Mouse (Mus musculus): ENCODE results near the gene Cdh23. TPM values are rescaled to one million over a fixed set of nuclear protein-coding genes. Genes with fewer than 3 reads are reported as not detected.

The Cdh23 gene
- polyA plus RNA-seq, 1 experiment from 2014 or later = 0.72 TPM

DNA sequence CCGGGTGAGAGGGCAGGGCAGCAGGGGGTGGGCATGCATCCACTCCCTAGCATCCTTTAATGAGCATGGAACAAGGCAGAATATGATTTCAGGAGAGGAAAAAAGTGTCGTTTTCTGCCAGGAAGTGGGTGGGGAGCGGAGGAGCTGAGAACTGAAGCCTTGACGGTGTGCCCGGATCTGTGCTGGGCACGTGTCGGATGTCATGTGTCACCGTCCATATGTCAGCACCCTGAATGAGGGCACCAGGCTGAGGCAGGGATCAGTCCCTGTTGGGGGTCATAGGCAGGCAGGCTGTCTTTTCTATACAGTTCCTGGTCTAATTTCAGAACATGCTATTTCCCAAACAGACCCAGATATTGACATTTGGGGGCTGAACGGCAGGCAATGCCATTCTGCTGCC lies 61.9 kb downstream of the Cdh23 start:
- Histone ChIP-seq H3K4me2 (no peak overlapping the region), H3K9ac (no peak overlapping the region), H3K27me3 (no peaks in the 10 kb centered on the region), H3K4me3 (no peak overlapping the region), H3K36me3 (no peaks in the 10 kb centered on the region; the same call in 1 of the 2 replicates), H3K9me3 (peaks cover 9% of the 10 kb centered on the region), H3K4me1 (0 out of 2 replicates have a peak, but pooled peaks cover 3% of the 10 kb centered on the region), H3K27ac (no peak overlapping the region)
- WGBS = 74% methylated on average over 9 of the region's 9 CpGs
- ATAC-seq (ENCODE audit: insufficient number of reproducible peaks, insufficient read depth, low FRiP score, low TSS enrichment, low read depth) = no peak

DNA sequence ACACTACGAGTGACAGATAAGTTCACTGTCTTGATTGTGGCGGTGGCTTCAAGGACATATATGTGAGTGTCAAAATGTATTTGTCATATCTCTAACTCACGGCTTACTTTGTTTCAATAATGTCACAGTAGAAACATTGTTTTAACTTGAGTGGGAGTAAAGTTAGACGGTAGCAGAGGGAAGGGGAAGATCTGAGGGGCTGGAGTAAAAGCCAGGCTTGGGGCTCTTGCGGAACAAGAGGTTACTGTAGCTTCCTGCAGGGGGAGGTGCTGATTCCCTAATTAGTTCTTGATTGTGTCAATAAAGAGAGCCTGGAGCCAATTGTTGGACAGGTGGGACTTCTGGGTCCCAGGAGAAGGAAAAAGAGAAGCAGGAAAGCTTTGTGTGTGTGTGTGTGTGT lies 70.2 kb downstream of the Cdh23 start:
- Histone ChIP-seq H3K9ac (no peak overlapping the region), H3K36me3 (no peaks in the 10 kb centered on the region; the same call in 1 of the 2 replicates), H3K4me3 (no peak overlapping the region), H3K9me3 (peaks cover 18% of the 10 kb centered on the region), H3K27me3 (no peaks in the 10 kb centered on the region), H3K4me1 (no peaks in the 10 kb centered on the region), H3K4me2 (no peak overlapping the region), H3K27ac (no peak overlapping the region)
- WGBS = 65% methylated on average over 5 of the region's 5 CpGs
- no peak for ATAC-seq (ENCODE audit: insufficient number of reproducible peaks, insufficient read depth, low FRiP score, low TSS enrichment, low read depth)

DNA sequence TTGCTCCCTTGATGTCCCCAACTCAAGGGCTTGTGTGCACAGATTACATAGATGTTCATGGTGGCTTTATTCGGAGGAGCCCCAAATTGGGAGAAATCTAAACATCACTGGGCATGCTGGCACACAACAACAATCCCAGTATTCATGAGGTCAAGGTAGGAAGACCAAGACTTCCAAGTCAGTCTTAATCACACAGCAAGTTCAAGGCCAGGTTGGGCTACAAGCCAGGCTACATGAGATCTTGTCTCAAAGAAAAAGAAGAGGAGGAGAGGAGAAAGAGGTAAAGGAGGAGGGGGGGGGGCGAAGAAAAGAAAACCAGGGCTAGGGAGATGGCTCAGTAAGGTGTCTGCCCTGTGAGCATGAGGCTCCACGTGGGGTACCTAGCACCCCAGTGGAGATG lies 70.8 kb downstream of the Cdh23 start:
- WGBS = 88% methylated on average over 3 of the region's 3 CpGs
- Histone ChIP-seq H3K4me2 (no peak overlapping the region), H3K4me3 (no peak overlapping the region), H3K27ac (no peak overlapping the region), H3K9ac (no peak overlapping the region), H3K27me3 (no peaks in the 10 kb centered on the region), H3K9me3 (peaks cover 18% of the 10 kb centered on the region), H3K36me3 (no peaks in the 10 kb centered on the region; the same call in 1 of the 2 replicates), H3K4me1 (no peaks in the 10 kb centered on the region)
- ATAC-seq (ENCODE audit: insufficient number of reproducible peaks, insufficient read depth, low FRiP score, low TSS enrichment, low read depth) = no peak

DNA sequence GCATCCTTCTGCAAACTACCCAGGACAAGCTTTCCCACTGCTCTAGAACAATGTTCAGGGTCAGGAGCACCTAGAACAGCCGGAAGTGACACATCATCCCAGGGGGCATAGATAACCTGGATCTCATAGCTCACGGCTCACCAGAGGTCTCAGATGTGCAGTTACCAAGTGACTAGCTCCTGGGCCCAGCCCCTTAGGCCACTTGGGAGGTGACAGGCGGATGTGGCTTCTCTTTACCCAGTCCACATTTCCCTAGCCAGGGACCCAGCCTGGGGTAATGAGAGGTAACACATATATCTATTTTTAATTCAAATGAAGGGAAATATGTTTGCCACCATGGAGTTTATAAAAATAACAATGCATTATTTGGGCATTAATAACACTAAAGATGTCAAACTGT lies 71.3 kb downstream of the Cdh23 start:
- ATAC-seq (ENCODE audit: insufficient number of reproducible peaks, insufficient read depth, low FRiP score, low TSS enrichment, low read depth) = no peak
- Histone ChIP-seq H3K36me3 (no peaks in the 10 kb centered on the region; the same call in 1 of the 2 replicates), H3K4me3 (no peak overlapping the region), H3K27me3 (no peaks in the 10 kb centered on the region), H3K27ac (no peak overlapping the region), H3K4me2 (no peak overlapping the region), H3K4me1 (no peaks in the 10 kb centered on the region), H3K9ac (no peak overlapping the region), H3K9me3 (peaks cover 15% of the 10 kb centered on the region)
- 41% methylated on average over 3 of the region's 3 CpGs for WGBS

DNA sequence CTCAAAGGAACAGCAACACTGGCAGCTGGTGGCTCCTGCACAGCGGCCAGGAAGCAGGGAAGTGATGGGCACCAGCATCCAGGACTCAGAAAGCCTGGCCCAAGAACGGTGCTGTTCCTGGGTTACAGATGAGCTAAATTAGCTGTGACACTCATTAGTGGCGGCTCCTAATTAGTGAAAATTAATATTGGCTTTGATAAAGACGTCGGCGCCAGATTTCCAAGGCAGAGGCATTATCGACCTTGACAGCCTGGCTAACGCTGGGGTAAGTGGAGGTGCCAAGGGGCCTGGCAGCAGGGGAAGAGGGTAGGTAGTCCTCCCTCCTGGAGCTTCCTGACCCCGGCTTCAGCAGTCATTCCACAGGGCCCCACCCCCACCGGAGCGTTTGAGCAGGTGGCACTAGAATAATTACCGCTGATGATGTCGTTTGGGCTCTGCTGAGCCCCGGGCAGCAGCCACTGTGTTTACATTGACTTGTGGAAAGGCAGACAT lies 72.0 kb downstream of the Cdh23 start:
- Histone ChIP-seq H3K27me3 (no peaks in the 10 kb centered on the region), H3K9ac (no peak overlapping the region), H3K4me3 (no peak overlapping the region), H3K4me2 (no peak overlapping the region), H3K36me3 (no peaks in the 10 kb centered on the region; the same call in 1 of the 2 replicates), H3K4me1 (no peaks in the 10 kb centered on the region), H3K9me3 (peaks cover 8% of the 10 kb centered on the region), H3K27ac (no peak overlapping the region)
- ATAC-seq (ENCODE audit: insufficient number of reproducible peaks, insufficient read depth, low FRiP score, low TSS enrichment, low read depth) = no peak
- WGBS = 57% methylated on average over 14 of the region's 14 CpGs

DNA sequence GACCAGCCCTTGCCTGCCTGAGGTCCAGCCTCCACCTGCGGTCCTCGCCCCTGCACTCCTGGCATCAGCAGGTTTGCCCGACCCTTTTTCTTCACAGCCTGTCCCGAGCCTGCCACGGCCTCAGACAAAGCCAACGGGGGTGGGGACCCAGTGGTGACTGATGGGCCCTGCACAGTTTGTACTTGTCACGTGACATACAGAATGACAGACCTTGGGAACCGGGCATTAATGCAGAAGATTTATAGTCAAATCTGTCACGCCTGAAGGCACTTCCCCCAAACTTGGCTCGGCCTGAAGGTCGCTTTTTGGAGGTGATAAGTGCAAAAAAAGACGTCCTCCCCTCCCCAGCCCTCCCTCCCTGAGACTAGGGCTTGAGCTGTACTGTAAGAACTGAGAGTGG lies 73.5 kb downstream of the Cdh23 start:
- H3K4me2 ChIP-seq = no peak overlapping the region
- H3K27me3 ChIP-seq = peaks cover 3% of the 10 kb centered on the region; the same call in 1 of the 2 replicates
- H3K9me3 ChIP-seq = no peaks in the 10 kb centered on the region
- H3K4me1 ChIP-seq = no peaks in the 10 kb centered on the region
- 76% methylated on average over 12 of the region's 12 CpGs for WGBS
- no peak; the same call in 1 of the 2 replicates for ATAC-seq (ENCODE audit: insufficient number of reproducible peaks, insufficient read depth, low FRiP score, low TSS enrichment, low read depth)
- H3K4me3 ChIP-seq = no peak overlapping the region
- H3K27ac ChIP-seq = no peak overlapping the region
- no peaks in the 10 kb centered on the region for H3K36me3 ChIP-seq
- no peak overlapping the region for H3K9ac ChIP-seq

DNA sequence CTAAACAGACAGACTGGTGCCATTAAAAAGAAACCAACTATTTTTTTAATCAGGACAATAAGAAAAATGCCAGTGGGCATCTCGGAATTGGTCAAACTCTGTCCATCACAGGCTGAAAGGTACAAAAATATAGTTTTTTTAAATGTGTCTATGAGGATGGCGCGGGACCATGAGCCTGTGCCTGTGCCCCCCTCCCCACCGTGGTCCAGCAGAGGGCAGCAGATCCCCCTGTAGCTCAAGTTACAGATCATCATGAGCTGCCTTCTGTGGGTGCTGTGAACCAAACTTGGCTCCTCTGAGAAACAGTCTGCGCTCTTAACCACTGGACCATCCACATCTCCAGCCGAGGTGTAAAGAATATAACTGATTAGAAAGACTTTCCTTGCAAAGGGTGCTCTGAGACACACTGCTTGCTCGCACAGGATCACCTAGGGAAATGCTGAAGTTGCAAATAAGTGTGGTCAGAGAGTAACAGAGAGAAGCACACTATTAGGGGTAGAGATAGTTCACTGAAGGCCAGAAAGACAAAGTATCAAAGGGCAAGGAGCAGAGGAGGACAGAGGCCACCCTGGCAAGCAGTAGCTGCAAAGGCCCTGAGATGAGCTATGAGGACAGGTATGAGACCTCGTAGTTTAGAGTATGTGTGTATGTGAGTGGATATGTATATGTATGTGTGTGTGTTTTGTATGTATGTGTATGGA lies 74.7 kb downstream of the Cdh23 start:
- Histone ChIP-seq H3K27ac (no peak overlapping the region), H3K27me3 (peaks cover 3% of the 10 kb centered on the region; the same call in 1 of the 2 replicates), H3K4me1 (no peaks in the 10 kb centered on the region), H3K9ac (no peak overlapping the region), H3K9me3 (no peaks in the 10 kb centered on the region), H3K4me3 (no peak overlapping the region), H3K4me2 (no peak overlapping the region), H3K36me3 (no peaks in the 10 kb centered on the region)
- 88% methylated on average over 8 of the region's 8 CpGs for WGBS
- no peak for ATAC-seq (ENCODE audit: insufficient number of reproducible peaks, insufficient read depth, low FRiP score, low TSS enrichment, low read depth)

DNA sequence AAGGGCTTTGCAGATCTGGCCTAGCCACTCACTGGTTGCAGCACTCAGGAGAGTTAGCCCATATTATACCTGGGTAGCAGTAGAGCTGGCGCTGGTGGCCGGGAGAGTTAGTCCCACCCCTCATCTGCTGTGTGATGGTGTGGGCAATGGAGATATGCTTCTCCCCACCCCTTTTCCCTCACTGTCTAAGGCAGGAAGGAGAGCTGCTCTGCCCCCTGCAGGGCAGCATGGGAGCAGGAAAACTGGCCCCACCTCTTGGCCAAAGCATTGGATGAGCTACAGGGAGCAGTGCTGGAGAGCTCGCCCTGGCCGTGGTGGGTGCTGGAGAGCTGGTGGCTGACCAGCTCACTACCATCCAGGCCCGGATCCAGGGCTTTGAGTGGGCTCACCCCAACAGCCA lies 80.4 kb downstream of the Cdh23 start:
- ATAC-seq (ENCODE audit: insufficient number of reproducible peaks, insufficient read depth, low FRiP score, low TSS enrichment, low read depth) = no peak

DNA sequence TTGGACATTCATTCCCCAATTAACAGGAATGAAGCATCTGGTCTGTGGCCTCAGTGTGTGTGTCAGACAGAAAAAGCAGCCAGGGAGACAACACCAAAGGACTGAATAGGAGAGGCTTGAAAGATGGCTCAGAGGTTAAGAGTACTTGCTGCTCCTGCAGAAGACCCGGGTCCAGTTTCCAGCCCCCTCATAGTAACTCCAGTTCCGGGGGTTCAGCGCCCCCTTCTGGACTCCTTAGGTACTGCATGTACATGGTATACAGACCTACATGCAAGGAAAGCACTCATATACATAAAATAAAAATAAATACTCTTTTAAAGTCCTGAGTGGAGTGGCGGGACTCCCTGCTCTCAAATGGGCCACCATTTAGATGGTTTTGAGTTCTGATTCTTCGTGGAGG lies 83.4 kb downstream of the Cdh23 start:
- ATAC-seq (ENCODE audit: insufficient number of reproducible peaks, insufficient read depth, low FRiP score, low TSS enrichment, low read depth) = no peak
- H3K9me3 ChIP-seq = no peaks in the 10 kb centered on the region
- no peak overlapping the region for H3K4me2 ChIP-seq
- H3K9ac ChIP-seq = no peak overlapping the region
- H3K4me1 ChIP-seq = no peaks in the 10 kb centered on the region
- 20% methylated on average over 5 of the region's 5 CpGs for WGBS
- no peak overlapping the region for H3K27ac ChIP-seq
- no peaks in the 10 kb centered on the region for H3K36me3 ChIP-seq
- H3K4me3 ChIP-seq = no peak overlapping the region
- H3K27me3 ChIP-seq = no peaks in the 10 kb centered on the region

More for the DNA sequence above, 80.4 kb downstream of the Cdh23 start:
- 67% methylated on average over 5 of the region's 5 CpGs for WGBS
- Histone ChIP-seq H3K9ac (no peak overlapping the region), H3K36me3 (no peaks in the 10 kb centered on the region), H3K4me2 (no peak overlapping the region), H3K27me3 (peaks cover 3% of the 10 kb centered on the region; the same call in 1 of the 2 replicates), H3K4me1 (no peaks in the 10 kb centered on the region), H3K27ac (no peak overlapping the region), H3K9me3 (no peaks in the 10 kb centered on the region), H3K4me3 (no peak overlapping the region)

DNA sequence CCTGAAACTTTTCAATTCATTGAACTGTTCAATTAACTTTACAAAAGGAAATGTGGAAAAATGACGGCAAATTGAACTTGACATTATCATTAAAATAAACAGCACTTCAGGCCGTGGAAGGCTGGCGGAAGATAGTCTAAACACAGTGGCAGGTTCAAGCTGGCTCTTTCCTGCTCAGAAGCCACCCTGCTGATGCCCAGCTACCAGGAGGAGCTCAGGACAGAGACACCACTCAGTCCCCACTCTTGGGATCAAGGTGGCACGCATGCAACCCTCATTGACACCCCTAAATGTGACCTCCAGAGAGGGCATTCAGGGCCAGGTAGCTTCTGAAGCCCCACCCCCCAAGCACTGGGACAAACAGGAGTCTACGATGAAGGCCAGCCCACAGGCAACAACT lies 89.1 kb downstream of the Cdh23 start:
- Histone ChIP-seq H3K4me3 (no peak overlapping the region), H3K4me2 (no peak overlapping the region), H3K36me3 (no peaks in the 10 kb centered on the region), H3K4me1 (no peaks in the 10 kb centered on the region), H3K27me3 (no peaks in the 10 kb centered on the region), H3K9me3 (no peaks in the 10 kb centered on the region), H3K9ac (no peak overlapping the region), H3K27ac (no peak overlapping the region)
- ATAC-seq (ENCODE audit: insufficient number of reproducible peaks, insufficient read depth, low FRiP score, low TSS enrichment, low read depth) = no peak
- WGBS = 79% methylated on average over 5 of the region's 5 CpGs

DNA sequence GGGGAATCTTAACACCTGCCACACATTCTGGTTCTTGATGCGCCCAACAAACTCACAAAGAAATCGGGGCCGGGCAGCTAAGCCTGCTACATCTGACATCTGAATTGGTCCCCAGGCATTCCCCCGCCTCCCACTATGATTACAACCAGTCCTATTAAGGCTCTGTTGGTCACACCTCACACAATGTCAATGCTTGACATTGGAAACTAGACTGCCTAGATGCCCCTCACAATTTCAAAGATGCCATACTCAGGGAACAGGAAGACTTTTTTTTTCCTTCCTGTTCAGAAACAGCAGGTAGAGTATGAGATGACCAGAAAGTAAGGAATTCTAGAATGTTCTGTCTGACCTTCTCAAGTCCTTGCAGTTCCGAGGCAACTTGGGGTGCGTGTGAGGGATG lies 89.6 kb downstream of the Cdh23 start:
- WGBS = 81% methylated on average over 6 of the region's 6 CpGs
- no peak overlapping the region for H3K4me3 ChIP-seq
- no peak overlapping the region for H3K27ac ChIP-seq
- no peaks in the 10 kb centered on the region for H3K4me1 ChIP-seq
- no peak for ATAC-seq (ENCODE audit: insufficient number of reproducible peaks, insufficient read depth, low FRiP score, low TSS enrichment, low read depth)
- H3K27me3 ChIP-seq = no peaks in the 10 kb centered on the region
- H3K4me2 ChIP-seq = no peak overlapping the region
- H3K36me3 ChIP-seq = no peaks in the 10 kb centered on the region
- no peak overlapping the region for H3K9ac ChIP-seq
- no peaks in the 10 kb centered on the region for H3K9me3 ChIP-seq

DNA sequence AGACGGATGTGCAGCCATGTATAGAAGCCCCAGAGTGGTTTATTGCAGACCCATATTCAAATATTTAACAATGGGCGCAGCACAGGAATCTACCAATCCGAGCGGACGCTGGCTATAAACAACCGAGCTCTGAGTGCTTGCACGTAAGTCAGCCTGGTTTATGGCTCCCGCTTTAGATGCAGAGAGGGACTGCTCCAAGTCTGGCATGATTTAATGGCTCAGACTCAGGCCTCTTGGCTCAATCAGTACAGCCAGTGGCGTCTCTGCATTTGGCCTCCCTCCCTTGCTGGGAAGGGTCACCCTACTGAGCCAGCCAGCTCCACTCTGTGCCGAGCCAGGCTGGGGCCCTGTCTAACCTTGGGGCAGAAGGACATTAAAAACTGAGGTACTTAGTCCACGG lies 94.1 kb downstream of the Cdh23 start:
- Histone ChIP-seq H3K4me2 (no peak overlapping the region), H3K36me3 (no peaks in the 10 kb centered on the region), H3K9ac (no peak overlapping the region), H3K27me3 (no peaks in the 10 kb centered on the region), H3K9me3 (no peaks in the 10 kb centered on the region), H3K4me1 (no peaks in the 10 kb centered on the region), H3K27ac (no peak overlapping the region), H3K4me3 (no peak overlapping the region)
- ATAC-seq (ENCODE audit: insufficient number of reproducible peaks, insufficient read depth, low FRiP score, low TSS enrichment, low read depth) = no peak
- WGBS = 84% methylated on average over 11 of the region's 11 CpGs

All from embryonic facial prominence, embryonic 13.5 days (tissue).